In genomic region chrX:162828783-162829182, GRCm38 (mm10) we compare ENCODE assay signal across 8 mouse cellular contexts. TPM values are rescaled to one million over a fixed set of nuclear protein-coding genes. Genes with fewer than 3 reads are reported as not detected.
A peak's percentile ranks its signal among the peaks of the same experiment; 100 is the strongest.
DNase-seq lines count a peak whose midpoint lies in the region; ATAC-seq and TF ChIP-seq lines count a peak whose summit lies in the region.

No protein-coding gene starts in this region.

- H3K4me1 ChIP-seq in bone marrow macrophage, adult 2 months (ENCODE audit: control insufficient read depth, insufficient read depth, low read length), result peaks cover 3% of the 10 kb centered on the region
- H3K4me1 ChIP-seq in forebrain, embryonic 12.5 days, result no peaks in the 10 kb centered on the region
- no peaks in the 10 kb centered on the region for H3K4me1 ChIP-seq in limb, embryonic 11.5 days (ENCODE audit: control insufficient read depth, insufficient read depth, low read length)
- no peaks in the 10 kb centered on the region for H3K4me1 ChIP-seq in midbrain, embryonic 16.5 days (ENCODE audit: control insufficient read depth, insufficient read depth, low read length)

- peak in 1 of 2 experiments; percentile 3 for DNase-seq in layer of hippocampus, adult 2 months (ENCODE audit: low spot score in 2 of 2)
- DNase-seq in layer of hippocampus, postnatal 14 days (ENCODE audit: low spot score in 2 of 2), result no peak
- no peak for DNase-seq in limb, embryonic 11.5 days (ENCODE audit: low spot score)
- DNase-seq in retina, embryonic 14.5 days (ENCODE audit: low spot score), result no peak
- no peak for DNase-seq in MN1 (ENCODE audit: low spot score)

- peak overlapping the region; percentile 71 for H3K4me3 ChIP-seq in layer of hippocampus, adult 2 months
- peak overlapping the region; percentile 91 for H3K4me3 ChIP-seq in bone marrow macrophage, adult 2 months (ENCODE audit: insufficient read depth, low read length)
- H3K4me3 ChIP-seq in forebrain, embryonic 12.5 days (replicated peaks), result peak overlapping the region; percentile 55
- peak overlapping the region; percentile 53 for H3K4me3 ChIP-seq in limb, embryonic 11.5 days (ENCODE audit: low read depth, low read length)
- H3K4me3 ChIP-seq in midbrain, embryonic 16.5 days (ENCODE audit: low read depth, low read length), result peak overlapping the region; percentile 56

- no peaks in the 10 kb centered on the region for H3K36me3 ChIP-seq in forebrain, embryonic 12.5 days (replicated peaks)
- H3K36me3 ChIP-seq in limb, embryonic 11.5 days (ENCODE audit: control insufficient read depth, insufficient read depth, low read length), result no peaks in the 10 kb centered on the region
- no peaks in the 10 kb centered on the region for H3K36me3 ChIP-seq in midbrain, embryonic 16.5 days (ENCODE audit: control insufficient read depth, insufficient read depth, low read length)

- peak overlapping the region; percentile 85 for H3K27ac ChIP-seq in layer of hippocampus, adult 2 months
- H3K27ac ChIP-seq in bone marrow macrophage, adult 2 months (ENCODE audit: insufficient read depth, low read depth, low read length), result peak overlapping the region; percentile 58
- H3K27ac ChIP-seq in forebrain, embryonic 12.5 days, result no peak overlapping the region
- no peak overlapping the region for H3K27ac ChIP-seq in limb, embryonic 11.5 days (replicated peaks; ENCODE audit: low read depth, low read length)
- 0 out of 2 replicates have a peak overlapping the region, but pooled peaks have one; percentile 17 for H3K27ac ChIP-seq in midbrain, embryonic 16.5 days (ENCODE audit: low read length)

- H3K9ac ChIP-seq in forebrain, embryonic 12.5 days, result peak overlapping the region; percentile 69
- peak overlapping the region; percentile 37 for H3K9ac ChIP-seq in limb, embryonic 11.5 days (ENCODE audit: low read length)
- peak overlapping the region; percentile 68 for H3K9ac ChIP-seq in midbrain, embryonic 16.5 days (ENCODE audit: low read depth, low read length)

- 13% methylated on average over 18 of the region's 20 CpGs for WGBS in forebrain, embryonic 12.5 days
- 12% methylated on average over 14 of the region's 20 CpGs for WGBS in limb, embryonic 11.5 days
- WGBS in midbrain, embryonic 16.5 days, result 10% methylated on average over 18 of the region's 20 CpGs

- H3K9me3 ChIP-seq in forebrain, embryonic 12.5 days, result no peaks in the 10 kb centered on the region
- no peaks in the 10 kb centered on the region for H3K9me3 ChIP-seq in limb, embryonic 11.5 days (ENCODE audit: control insufficient read depth, low read length)
- no peaks in the 10 kb centered on the region for H3K9me3 ChIP-seq in midbrain, embryonic 16.5 days (replicated peaks; ENCODE audit: control insufficient read depth, low read length, poor library complexity, severe bottlenecking)

- peak; percentile 59 for ATAC-seq in forebrain, embryonic 12.5 days (ENCODE audit: low FRiP score)
- peak; percentile 32; the same call in 1 of the 2 replicates for ATAC-seq in limb, embryonic 11.5 days (ENCODE audit: insufficient number of reproducible peaks, low FRiP score, low TSS enrichment, low read depth)
- peak; percentile 70 for ATAC-seq in midbrain, embryonic 16.5 days

- H3K27me3 ChIP-seq in forebrain, embryonic 12.5 days, result 0 out of 2 replicates have a peak, but pooled peaks cover 4% of the 10 kb centered on the region
- peaks cover 5% of the 10 kb centered on the region; the same call in 1 of the 2 replicates for H3K27me3 ChIP-seq in limb, embryonic 11.5 days (ENCODE audit: control insufficient read depth, insufficient read depth, low read length)
- no peaks in the 10 kb centered on the region for H3K27me3 ChIP-seq in midbrain, embryonic 16.5 days (ENCODE audit: control insufficient read depth, insufficient read depth, low read depth, low read length)

- no peak for TF ChIP-seq CTCF in layer of hippocampus, adult 2 months (conservative IDR thresholded peaks at IDR 0.05)
- no peak for TF ChIP-seq CTCF in bone marrow macrophage, adult 2 months (IDR thresholded peaks at IDR 0.05; ENCODE audit: low read depth, low read length)

- TF ChIP-seq POLR2A in bone marrow macrophage, adult 2 months (IDR thresholded peaks at IDR 0.05; ENCODE audit: borderline replicate concordance, low read depth, low read length), result no peak

- H3K4me2 ChIP-seq in forebrain, embryonic 12.5 days, result peak overlapping the region; percentile 82
- H3K4me2 ChIP-seq in limb, embryonic 11.5 days (ENCODE audit: low read depth, severe bottlenecking), result peak overlapping the region; percentile 86
- peak overlapping the region; percentile 78 for H3K4me2 ChIP-seq in midbrain, embryonic 16.5 days (ENCODE audit: low read length)

RNA-seq across cellular contexts. Expression of gene Txlng, which starts 0.5 kb away (rescaled TPM):
- total RNA-seq in layer of hippocampus, adult 2 months (2021), result 10 to 100 TPM; 23.2 to 23.7 TPM
- 10 to 100 TPM; 19.9 to 20.3 TPM for total RNA-seq in layer of hippocampus, postnatal 14 days (2021)
- polyA plus RNA-seq in bone marrow macrophage, adult 2 months (2012; ENCODE audit: insufficient read depth, insufficient read length, missing spikeins), result 12.3 and 13.9 TPM in 2 replicates
- polyA plus RNA-seq in forebrain, embryonic 12.5 days (2016; fragmentation: Nextera tagmentation; extraction: Ambion mirVana), result 16.3 and 18.8 TPM in 2 replicates
- 18.7 and 20.0 TPM in 2 replicates for polyA plus RNA-seq in limb, embryonic 11.5 days (2014; fragmentation: Nextera tagmentation; extraction: Ambion mirVana)
- 11.9 and 13.5 TPM in 2 replicates for polyA plus RNA-seq in midbrain, embryonic 16.5 days (2015; fragmentation: Nextera tagmentation; extraction: Ambion mirVana)

RNA-seq across cellular contexts. Expression of gene Syap1, which starts 59.5 kb away (rescaled TPM):
- 10 to 100 TPM; 31.1 to 33.6 TPM for total RNA-seq in layer of hippocampus, adult 2 months (2021)
- total RNA-seq in layer of hippocampus, postnatal 14 days (2021), result 10 to 100 TPM; 32.4 to 34.2 TPM
- polyA plus RNA-seq in bone marrow macrophage, adult 2 months (2012; ENCODE audit: insufficient read depth, insufficient read length, missing spikeins), result 55.0 and 58.6 TPM in 2 replicates
- 27.1 and 27.9 TPM in 2 replicates for polyA plus RNA-seq in forebrain, embryonic 12.5 days (2016; fragmentation: Nextera tagmentation; extraction: Ambion mirVana)
- polyA plus RNA-seq in limb, embryonic 11.5 days (2014; fragmentation: Nextera tagmentation; extraction: Ambion mirVana), result 48.9 and 50.3 TPM in 2 replicates
- 36.8 and 37.3 TPM in 2 replicates for polyA plus RNA-seq in midbrain, embryonic 16.5 days (2015; fragmentation: Nextera tagmentation; extraction: Ambion mirVana)

Comparison
In these comparisons a context has a peak if more than half of its experiments do, and no peak if none do; other contexts are left out.
1. H3K27ac ChIP-seq: peak in layer of hippocampus, adult 2 months (single experiment), bone marrow macrophage, adult 2 months (single experiment) and midbrain, embryonic 16.5 days (single experiment); none in forebrain, embryonic 12.5 days (single experiment) and limb, embryonic 11.5 days (single experiment).
2. Peak in every context shown above with its lines, with median percentiles within 50 percentile points of each other: H3K4me3 ChIP-seq, ATAC-seq, H3K4me2 ChIP-seq and H3K9ac ChIP-seq.